In genomic region chr7:80992980-80993833, GRCm38 (mm10) we compare ENCODE assay signal across 8 mouse cellular contexts. TPM values are rescaled to one million over a fixed set of nuclear protein-coding genes. Genes with fewer than 3 reads are reported as not detected.
DNase-seq lines count a peak whose midpoint lies in the region; ATAC-seq and TF ChIP-seq lines count a peak whose summit lies in the region.

TSS of gene Zfp592 (plus strand) at chr7:80993681.

- peak within 1 kb of the TSS; percentile 96 for H3K9ac ChIP-seq in lung, postnatal 0 days (replicated peaks; ENCODE audit: low read depth)

- peaks cover 22% of the 10 kb centered on the region; the same call in 1 of the 2 replicates for H3K4me1 ChIP-seq in lung, postnatal 0 days (ENCODE audit: insufficient read depth, low read depth, low read length)

- peak; percentile 40 for TF ChIP-seq CTCF in lung, postnatal 0 days (IDR thresholded peaks at IDR 0.05)

- DNase-seq in MN1 (ENCODE audit: low spot score), result peak; percentile 83
- DNase-seq in cerebellum, adult 8-10 months, result peak; percentile 76
- DNase-seq in forelimb bud, embryonic 11.5 days (ENCODE audit: low read depth, low spot score), result peak; percentile 57
- DNase-seq in heart, postnatal 4 days, result peak; percentile 89
- peak; percentile 62 for DNase-seq in layer of hippocampus, adult 9-11 months
- DNase-seq in lung, postnatal 0 days (ENCODE audit: low spot score), result peak; percentile 91
- peak; percentile 75 for DNase-seq in ovary, postnatal 14 days (ENCODE audit: low spot score)
- DNase-seq in thymus, postnatal 14 days, result peak; percentile 87

- peak within 1 kb of the TSS; percentile 98 for H3K27ac ChIP-seq in lung, postnatal 0 days (ENCODE audit: low read length)

- H3K36me3 ChIP-seq in lung, postnatal 0 days (ENCODE audit: insufficient read depth, low read length), result no peaks in the 10 kb centered on the region

- H3K27me3 ChIP-seq in lung, postnatal 0 days (replicated peaks; ENCODE audit: insufficient read depth, low read length), result no peaks in the 10 kb centered on the region

- peak within 1 kb of the TSS; percentile 90 for H3K4me3 ChIP-seq in lung, postnatal 0 days (ENCODE audit: low read depth, low read length)

- no peak for TF ChIP-seq EP300 in lung, postnatal 0 days (IDR thresholded peaks at IDR 0.05)

- WGBS in lung, postnatal 0 days, result under 1% methylated on average over 38 of the region's 102 CpGs

- H3K9me3 ChIP-seq in lung, postnatal 0 days (ENCODE audit: low read length), result no peaks in the 10 kb centered on the region

- peak; percentile 95 for ATAC-seq in lung, postnatal 0 days

- H3K4me2 ChIP-seq in lung, postnatal 0 days (replicated peaks; ENCODE audit: low read depth, low read length), result peak within 1 kb of the TSS; percentile 75

RNA-seq across cellular contexts. Expression of gene Zfp592, which starts in this region (rescaled TPM):
- total RNA-seq in heart, postnatal 4 days (2021), result 10 to 100 TPM; 18.4 to 23.6 TPM
- polyA plus RNA-seq in lung, postnatal 0 days (2015; fragmentation: Nextera tagmentation; extraction: Ambion mirVana), result 6.4 and 6.6 TPM in 2 replicates

Comparison
In these comparisons a context has a peak if more than half of its experiments do, and no peak if none do; other contexts are left out.
1. Peak in every context shown above with its lines: DNase-seq, ATAC-seq, H3K4me3 ChIP-seq and H3K27ac ChIP-seq.